Mouse (Mus musculus) hindbrain, embryonic 12.5 days (tissue): Measurements from ENCODE around the gene Trpv3. TPM values are rescaled to one million over a fixed set of nuclear protein-coding genes. Genes with fewer than 3 reads are reported as not detected.
"Not testable (repeated sequence)": the region's sequence is repeated elsewhere in the genome, so short reads cannot be mapped to it uniquely, and the experiment has no call there.

Experiments
- ATAC-seq: fragments of 200-750 bp; cut with Nextera tagmentation; 2 replicates; pipeline ENCODE4 v1.8.0; 2017; ENCODE audit warnings: moderate TSS enrichment; ENCODE audit not compliant: low FRiP score
- H3K27ac ChIP-seq: fragments of 300-500 bp; sonication (generic); 2 replicates; pipeline ENCODE4 v1.5.1; 2016; ENCODE audit warnings: mild to moderate bottlenecking
- H3K27me3 ChIP-seq: fragments of 300-500 bp; sonication (generic); 2 replicates; pipeline ENCODE4 v1.6.1; 2016; ENCODE audit warnings: mild to moderate bottlenecking
- H3K36me3 ChIP-seq: fragments of 300-500 bp; sonication (generic); 2 replicates; pipeline ENCODE4 v1.6.1; 2016; ENCODE audit warnings: mild to moderate bottlenecking
- H3K4me1 ChIP-seq: fragments of 300-500 bp; sonication (generic); 2 replicates; pipeline ENCODE4 v1.6.1; 2016
- H3K4me2 ChIP-seq: fragments of 300-500 bp; sonication (generic); replicated peaks from 2 replicates; pipeline ENCODE4 v1.6.1; 2016; ENCODE audit warnings: mild to moderate bottlenecking
- H3K4me3 ChIP-seq: fragments of 300-500 bp; sonication (generic); 2 replicates; pipeline ENCODE4 v1.5.1; 2016; ENCODE audit warnings: mild to moderate bottlenecking
- H3K9ac ChIP-seq: fragments of 300-500 bp; sonication (generic); 2 replicates; pipeline ENCODE4 v1.6.1; 2016; ENCODE audit warnings: mild to moderate bottlenecking, moderate library complexity
- H3K9me3 ChIP-seq: fragments of 300-500 bp; sonication (generic); replicated peaks from 2 replicates; pipeline ENCODE4 v1.6.1; 2016; ENCODE audit warnings: mild to moderate bottlenecking
- WGBS: fragments of 180-500 bp; shearing (Covaris S2); methylation state at CpG from one replicate; pipeline ENCODE4 v1.1.7; 2016; 5-methylcytosine and 5-hydroxymethylcytosine counted together
- polyA plus RNA-seq: library from polyadenylated mRNA; unstranded; fragments of >200 nt; fragmentation: Nextera tagmentation; extraction: Ambion mirVana; gene quantifications from 2 replicates; pipeline ENCODE4 v1.2.1, GENCODE M21; 2016

The Trpv3 gene
- polyA plus RNA-seq, 1 experiment from 2014 or later: 0.04 TPM

DNA sequence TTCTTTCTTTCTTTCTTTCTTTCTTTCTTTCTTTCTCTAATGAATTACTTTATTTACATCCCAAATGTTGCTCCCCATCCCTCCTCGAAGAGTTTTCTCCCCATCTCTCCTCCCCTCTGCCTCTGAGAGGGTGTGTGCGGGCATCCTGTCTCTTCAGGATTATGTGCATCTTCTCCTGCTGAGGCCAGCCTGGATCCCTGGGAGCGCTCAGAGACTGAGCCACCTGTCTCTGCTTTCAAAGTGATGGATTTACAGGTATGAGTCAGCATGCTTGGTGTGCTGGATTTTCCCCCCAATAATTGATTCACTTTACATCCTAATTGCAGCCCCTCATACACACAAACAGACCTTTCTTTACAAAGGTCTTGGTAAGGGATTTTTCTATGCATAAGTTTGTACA lies 48.8 kb downstream of the Trpv3 start:
- Histone ChIP-seq H3K27ac (no peak overlapping the region), H3K4me1 (no peaks in the 10 kb centered on the region), H3K36me3 (no peaks in the 10 kb centered on the region), H3K9me3 (no peaks in the 10 kb centered on the region), H3K27me3 (no peaks in the 10 kb centered on the region), H3K9ac (no peak overlapping the region), H3K4me2 (no peak overlapping the region), H3K4me3 (no peak overlapping the region)
- 51% methylated on average over 3 of the region's 3 CpGs for WGBS
- ATAC-seq: no peak

- WGBS: 85% methylated on average over 2 of the region's 2 CpGs
- H3K9ac ChIP-seq, H3K4me3 ChIP-seq, H3K36me3 ChIP-seq, H3K4me2 ChIP-seq, H3K4me1 ChIP-seq, H3K27me3 ChIP-seq, H3K9me3 ChIP-seq, H3K27ac ChIP-seq, ATAC-seq: not testable (repeated sequence)
These were observed 51.4 kb downstream of the Trpv3 start for GRCm38 (mm10) chr11:73318581-73318980.

GRCm38 (mm10) chr11:73321064-73321463 lies 53.9 kb downstream of the Trpv3 start:
- WGBS: 94% methylated on average over 13 of the region's 13 CpGs
- H3K4me1 ChIP-seq, H3K36me3 ChIP-seq, H3K9ac ChIP-seq, H3K9me3 ChIP-seq, H3K4me3 ChIP-seq, H3K4me2 ChIP-seq, ATAC-seq, H3K27me3 ChIP-seq, H3K27ac ChIP-seq: not testable (repeated sequence)

DNA sequence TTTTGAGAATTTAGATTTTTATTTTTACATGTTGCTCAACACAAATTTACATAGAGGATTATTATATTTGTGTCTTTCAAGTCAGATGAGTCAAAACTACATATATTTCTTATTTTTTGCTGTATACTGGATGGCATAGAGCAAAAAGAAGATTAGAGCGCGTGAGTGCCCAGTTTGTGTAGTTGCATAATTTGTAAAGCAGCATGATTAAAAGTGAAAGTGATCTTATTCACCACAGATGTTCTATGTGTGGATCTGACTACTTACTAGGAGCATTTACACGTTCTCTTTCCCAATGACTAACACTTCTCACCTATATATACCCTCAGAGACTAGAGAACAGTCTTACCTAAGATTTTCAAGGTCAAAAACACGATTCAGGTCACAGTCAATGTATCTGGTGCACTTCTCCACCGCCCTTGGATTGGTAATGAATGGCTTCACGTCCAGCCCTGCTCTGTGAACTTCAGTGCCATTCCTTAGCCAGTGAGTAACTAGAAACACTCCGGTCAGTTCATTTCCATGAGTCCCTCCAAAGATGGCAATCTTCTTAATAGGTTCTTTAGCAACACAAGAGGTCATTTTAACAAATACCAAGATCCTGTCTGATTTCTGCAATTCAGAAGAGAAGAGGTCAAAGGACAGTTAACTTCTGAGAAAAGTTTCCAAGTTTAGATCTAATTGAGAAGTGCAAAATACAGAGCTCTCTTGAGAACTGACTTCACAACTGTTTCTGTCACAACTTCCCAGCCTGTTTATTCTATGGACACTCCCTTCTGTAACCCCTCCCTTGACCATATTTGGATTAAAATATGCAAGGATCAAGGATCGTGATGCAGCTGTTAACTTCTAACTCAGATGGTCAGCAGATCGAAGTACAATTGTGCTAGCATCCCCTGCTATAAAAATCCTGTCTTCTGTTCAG lies 57.0 kb downstream of the Trpv3 start:
- Histone ChIP-seq H3K4me1 (no peaks in the 10 kb centered on the region), H3K9ac (no peak overlapping the region), H3K27ac (no peak overlapping the region), H3K9me3 (0 out of 2 replicates have a peak, but pooled peaks cover 2% of the 10 kb centered on the region), H3K4me2 (no peak overlapping the region), H3K4me3 (no peak overlapping the region), H3K27me3 (no peaks in the 10 kb centered on the region), H3K36me3 (no peaks in the 10 kb centered on the region)
- ATAC-seq: no peak
- WGBS: 74% methylated on average over 9 of the region's 9 CpGs

GRCm38 (mm10) chr11:73326485-73326886 lies 59.3 kb downstream of the Trpv3 start:
- no peak overlapping the region for H3K4me3 ChIP-seq
- H3K27me3 ChIP-seq: no peaks in the 10 kb centered on the region
- H3K4me2 ChIP-seq: no peak overlapping the region
- no peak for ATAC-seq
- H3K27ac ChIP-seq: no peak overlapping the region
- no peaks in the 10 kb centered on the region for H3K36me3 ChIP-seq
- 62% methylated on average over 12 of the region's 12 CpGs for WGBS
- H3K4me1 ChIP-seq: no peaks in the 10 kb centered on the region
- H3K9me3 ChIP-seq: 0 out of 2 replicates have a peak, but pooled peaks cover 7% of the 10 kb centered on the region
- no peak overlapping the region for H3K9ac ChIP-seq

GRCm38 (mm10) chr11:73327361-73327760 lies 60.2 kb downstream of the Trpv3 start:
- H3K9me3 ChIP-seq: 0 out of 2 replicates have a peak, but pooled peaks cover 7% of the 10 kb centered on the region
- 80% methylated on average over 4 of the region's 4 CpGs for WGBS
- H3K4me1 ChIP-seq: no peaks in the 10 kb centered on the region
- no peak overlapping the region for H3K4me3 ChIP-seq
- no peak overlapping the region for H3K9ac ChIP-seq
- no peak overlapping the region for H3K4me2 ChIP-seq
- H3K27ac ChIP-seq: no peak overlapping the region
- no peak for ATAC-seq
- H3K27me3 ChIP-seq: no peaks in the 10 kb centered on the region
- no peaks in the 10 kb centered on the region for H3K36me3 ChIP-seq

GRCm38 (mm10) chr11:73329442-73329841 lies 62.3 kb downstream of the Trpv3 start, which contains the start of the genes Aspa, Gm49340 and Spata22:
Gene Aspa (minus strand): TSS chr11:73329596.
Gene Gm49340 (plus strand): TSS chr11:73329741.
Gene Spata22 (plus strand): TSS chr11:73329741.
- ATAC-seq: no peak
- 79% methylated on average over 27 of the region's 27 CpGs for WGBS

GRCm38 (mm10) chr11:73333357-73333756 lies 66.2 kb downstream of the Trpv3 start:
- 0 out of 2 replicates have a peak, but pooled peaks cover 7% of the 10 kb centered on the region for H3K9me3 ChIP-seq
- no peaks in the 10 kb centered on the region for H3K4me1 ChIP-seq
- 79% methylated on average over 2 of the region's 2 CpGs for WGBS
- H3K27ac ChIP-seq: no peak overlapping the region
- H3K9ac ChIP-seq: no peak overlapping the region
- no peak for ATAC-seq
- H3K4me2 ChIP-seq: no peak overlapping the region
- H3K27me3 ChIP-seq: no peaks in the 10 kb centered on the region
- H3K4me3 ChIP-seq: no peak overlapping the region
- H3K36me3 ChIP-seq: no peaks in the 10 kb centered on the region

More at GRCm38 (mm10) chr11:73329442-73329841, 62.3 kb downstream of the Trpv3 start, which contains the start of the genes Aspa, Gm49340 and Spata22:
- H3K36me3 ChIP-seq: no peaks in the 10 kb centered on the region
- no peak within 1 kb of the TSS for H3K9ac ChIP-seq
- H3K4me3 ChIP-seq: no peak within 1 kb of the TSS
- no peaks in the 10 kb centered on the region for H3K4me1 ChIP-seq
- 0 out of 2 replicates have a peak, but pooled peaks cover 7% of the 10 kb centered on the region for H3K9me3 ChIP-seq
- no peaks in the 10 kb centered on the region for H3K27me3 ChIP-seq
- H3K27ac ChIP-seq: no peak within 1 kb of the TSS
- H3K4me2 ChIP-seq: no peak within 1 kb of the TSS

- Histone ChIP-seq H3K9ac (no peak overlapping the region), H3K36me3 (no peaks in the 10 kb centered on the region), H3K27me3 (no peaks in the 10 kb centered on the region), H3K4me1 (no peaks in the 10 kb centered on the region), H3K9me3 (no peaks in the 10 kb centered on the region), H3K27ac (no peak overlapping the region), H3K4me3 (no peak overlapping the region), H3K4me2 (no peak overlapping the region)
- ATAC-seq: no peak
- WGBS: 84% methylated on average over 4 of the region's 4 CpGs
These were observed 69.7 kb downstream of the Trpv3 start for GRCm38 (mm10) chr11:73336919-73337318.

Other genes starting within 250 kb of the Trpv3 start
- gene Camkk1, start 248.4 kb upstream of the Trpv3 start, polyA plus RNA-seq: 13.3 and 13.6 TPM in 2 replicates
- gene Ncbp3, start 219.6 kb upstream of the Trpv3 start, polyA plus RNA-seq: 13.4 and 13.5 TPM in 2 replicates
- gene Itgae, start 176.8 kb upstream of the Trpv3 start, polyA plus RNA-seq: 0.30 and 0.35 TPM in 2 replicates
- 10.6 and 12.4 TPM in 2 replicates for gene Haspin, start 129.1 kb upstream of the Trpv3 start, polyA plus RNA-seq
- gene P2rx5, start 107.0 kb upstream of the Trpv3 start, polyA plus RNA-seq: 0.31 and 0.43 TPM in 2 replicates
- gene Emc6, start 90.4 kb upstream of the Trpv3 start, polyA plus RNA-seq: 110 and 111 TPM in 2 replicates
- gene Tax1bp3, start 90.3 kb upstream of the Trpv3 start, polyA plus RNA-seq: 204 and 205 TPM in 2 replicates
- gene Ctns, start 68.3 kb upstream of the Trpv3 start, polyA plus RNA-seq: 25.5 and 25.6 TPM in 2 replicates
- 2.4 TPM in 2 replicates for gene Shpk, start 67.9 kb upstream of the Trpv3 start, polyA plus RNA-seq
- gene Trpv1, start 33.1 kb upstream of the Trpv3 start, polyA plus RNA-seq: 0.14 TPM in 1 of 2 replicates, not detected in the other
- 0.27 and 0.70 TPM in 2 replicates for gene Aspa, start 62.2 kb downstream of the Trpv3 start, polyA plus RNA-seq
- not detected in 2 replicates for gene Gm49340, start 62.4 kb downstream of the Trpv3 start, polyA plus RNA-seq
- gene Spata22, start 62.4 kb downstream of the Trpv3 start, polyA plus RNA-seq: 0.18 TPM in 1 of 2 replicates, not detected in the other
- not detected in 2 replicates for gene Olfr20, start 83.4 kb downstream of the Trpv3 start, polyA plus RNA-seq
- not detected in 2 replicates for gene Olfr376, start 103.9 kb downstream of the Trpv3 start, polyA plus RNA-seq
- gene Olfr1, start 132.2 kb downstream of the Trpv3 start, polyA plus RNA-seq: not detected in 2 replicates
- not detected in 2 replicates for gene Olfr378, start 161.1 kb downstream of the Trpv3 start, polyA plus RNA-seq
- not detected in 2 replicates for gene Olfr380, start 190.1 kb downstream of the Trpv3 start, polyA plus RNA-seq
- not detected in 2 replicates for gene Olfr381, start 224.2 kb downstream of the Trpv3 start, polyA plus RNA-seq
- gene Olfr382, start 249.8 kb downstream of the Trpv3 start, polyA plus RNA-seq: not detected in 2 replicates